Mouse (Mus musculus): ENCODE data around the gene Pax6. TPM values are rescaled to one million over a fixed set of nuclear protein-coding genes. Genes with fewer than 3 reads are reported as not detected.

Pax6 gene
- total RNA-seq (2023; ENCODE audit: inconsistent age), result not detected in 4 replicates

GRCm38 (mm10) chr2:105668271-105669270 lies at the start of gene Pax6:
Pax6 (plus strand) TSS chr2:105668900.

Other genes with a start within 250 kb of the Pax6 start
- 9.5 to 15.8 TPM (median 10.5 TPM) in 4 replicates for gene Elp4, start 235.7 kb downstream of the Pax6 start, total RNA-seq (2023; ENCODE audit: inconsistent age)
- 18.8 to 30.7 TPM (median 23.1 TPM) in 4 replicates for gene Immp1l, start 235.7 kb downstream of the Pax6 start, total RNA-seq (2023; ENCODE audit: inconsistent age)